Mouse (Mus musculus) hindbrain, embryonic 11.5 days (tissue): Measurements from ENCODE around the gene Vapb. TPM values are rescaled to one million over a fixed set of nuclear protein-coding genes. Genes with fewer than 3 reads are reported as not detected.

Experiments used
- ATAC-seq: fragments of 200-750 bp; cut with Nextera tagmentation; 2 replicates; pipeline ENCODE4 v1.8.0; 2017; ENCODE audit warnings: mild to moderate bottlenecking, moderate TSS enrichment, moderate library complexity; ENCODE audit not compliant: low FRiP score
- DNase-seq: peaks from one replicate; pipeline ENCODE4 v3.0.0-alpha.2; 2015; ENCODE audit warnings: low spot score
- H3K27ac ChIP-seq: fragments of 300-500 bp; sonication (generic); 2 replicates; pipeline ENCODE4 v1.5.1; 2014; ENCODE audit warnings: mild to moderate bottlenecking, low read depth, low read length
- H3K27me3 ChIP-seq: fragments of 300-500 bp; sonication (generic); 2 replicates; pipeline ENCODE4 v1.6.1; 2014; ENCODE audit warnings: mild to moderate bottlenecking, low read length, moderate library complexity, mixed read lengths; ENCODE audit not compliant: control insufficient read depth, insufficient read depth
- H3K36me3 ChIP-seq: fragments of 300-500 bp; sonication (generic); 2 replicates; pipeline ENCODE4 v1.6.1; 2014; ENCODE audit warnings: mild to moderate bottlenecking, low read length, moderate library complexity, mixed read lengths; ENCODE audit not compliant: control insufficient read depth, insufficient read depth
- H3K4me1 ChIP-seq: fragments of 300-500 bp; sonication (generic); replicated peaks from 2 replicates; pipeline ENCODE4 v1.6.1; 2014; ENCODE audit warnings: low read length, mixed read lengths; ENCODE audit not compliant: control insufficient read depth, insufficient read depth
- H3K4me2 ChIP-seq: fragments of 300-500 bp; sonication (generic); replicated peaks from 2 replicates; pipeline ENCODE4 v1.6.1; 2014; ENCODE audit warnings: mild to moderate bottlenecking, low read depth, low read length
- H3K4me3 ChIP-seq: fragments of 300-500 bp; sonication (generic); 2 replicates; pipeline ENCODE4 v1.5.1; 2014; ENCODE audit warnings: low read depth, low read length
- H3K9ac ChIP-seq: fragments of 300-500 bp; sonication (generic); 2 replicates; pipeline ENCODE4 v1.6.1; 2014; ENCODE audit warnings: low read depth, low read length
- H3K9me3 ChIP-seq: fragments of 300-500 bp; sonication (generic); 2 replicates; pipeline ENCODE4 v1.6.1; 2016; ENCODE audit warnings: low read length; ENCODE audit not compliant: control insufficient read depth
- WGBS: fragments of 180-500 bp; shearing (Covaris S2); extraction: QIAGEN DNeasy Blood & Tissue Kit; methylation state at CpG from one replicate; pipeline ENCODE4 v1.1.7; 2014; 5-methylcytosine and 5-hydroxymethylcytosine counted together
- polyA plus RNA-seq: library from polyadenylated mRNA; unstranded; fragments of >200 nt; fragmentation: Nextera tagmentation; extraction: Ambion mirVana; gene quantifications from 2 replicates; pipeline ENCODE4 v1.2.1, GENCODE M21; 2014

Gene Vapb
- polyA plus RNA-seq = 16.1 and 18.1 TPM in 2 replicates

DNA sequence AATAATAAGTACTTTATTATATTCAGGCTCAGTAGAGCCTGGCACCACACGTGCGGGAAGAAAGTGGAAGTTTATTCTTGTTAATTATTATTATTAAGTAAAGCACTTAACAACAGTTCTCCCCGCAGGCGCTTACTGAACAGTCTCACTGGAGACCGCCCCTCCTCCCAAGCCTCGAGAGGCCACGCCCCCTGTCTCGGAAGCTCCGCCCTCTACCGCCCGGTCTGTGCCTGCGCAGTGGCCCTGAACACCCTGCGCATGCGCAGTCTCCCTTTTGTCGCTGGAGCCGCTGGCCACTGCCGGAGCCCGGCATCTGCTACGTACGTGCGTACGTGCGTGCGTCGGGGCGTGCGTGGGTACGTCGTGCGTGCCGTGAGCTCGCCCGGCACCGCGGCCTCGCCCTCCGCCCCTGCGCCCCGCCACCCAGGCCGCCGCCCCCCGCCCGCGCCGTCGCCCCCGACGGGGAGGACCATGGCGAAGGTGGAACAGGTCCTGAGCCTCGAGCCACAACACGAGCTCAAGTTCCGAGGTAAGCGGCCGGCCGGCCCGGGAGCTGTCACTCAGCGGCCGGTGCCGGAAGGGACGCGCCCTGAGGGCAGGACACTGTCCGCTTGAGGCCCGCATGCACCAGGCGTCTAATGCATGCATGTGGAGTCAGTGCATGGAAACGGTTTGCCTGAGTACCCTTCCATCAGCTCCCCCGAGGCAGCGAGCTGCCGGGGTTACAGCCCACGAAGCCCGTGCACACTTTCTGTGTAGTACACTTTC, at the start of gene Vapb:
Gene Vapb, plus strand, starts transcription at position 290 of the 768 bp plus-strand sequence.
- H3K9me3 ChIP-seq = no peaks in the 10 kb centered on the region
- H3K27ac ChIP-seq = 0 out of 2 replicates have a peak within 1 kb of the TSS, but pooled peaks have one; percentile 24
- no peaks in the 10 kb centered on the region for H3K36me3 ChIP-seq
- DNase-seq = peak; percentile 100
- H3K9ac ChIP-seq = peak within 1 kb of the TSS; percentile 77
- H3K4me2 ChIP-seq = peak within 1 kb of the TSS; percentile 74
- ATAC-seq = peak; percentile 97
- peak within 1 kb of the TSS; percentile 82 for H3K4me3 ChIP-seq
- WGBS = 2% methylated on average over 70 of the region's 70 CpGs
- no peaks in the 10 kb centered on the region; the same call in none of the 2 replicates for H3K4me1 ChIP-seq
- H3K27me3 ChIP-seq = no peaks in the 10 kb centered on the region

DNA sequence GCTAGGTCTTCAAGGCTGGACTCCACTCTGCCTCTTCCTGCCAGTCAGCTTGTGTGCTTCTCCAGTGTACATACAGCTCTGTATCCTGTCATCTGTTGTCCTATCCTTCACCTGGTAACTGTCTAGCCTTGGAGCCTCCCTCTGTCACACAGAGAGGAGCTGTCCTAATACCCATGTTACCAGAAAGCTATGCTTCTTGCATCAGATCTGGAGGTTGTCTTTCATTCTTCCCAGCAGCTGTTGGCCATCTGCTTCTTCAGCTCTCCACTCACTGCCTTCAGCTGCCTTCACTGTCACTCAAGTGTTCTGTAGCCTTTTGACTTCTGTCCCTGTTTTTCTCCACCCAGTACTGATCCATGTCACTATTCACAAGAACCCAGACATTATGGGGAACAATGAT, 47.5 kb upstream of the Vapb start:
- ATAC-seq (no peak), DNase-seq (no peak)
- no peak overlapping the region for H3K9ac ChIP-seq
- no peaks in the 10 kb centered on the region for H3K9me3 ChIP-seq
- no peak overlapping the region for H3K4me2 ChIP-seq
- no peaks in the 10 kb centered on the region for H3K4me1 ChIP-seq
- H3K27me3 ChIP-seq = no peaks in the 10 kb centered on the region
- H3K4me3 ChIP-seq = no peak overlapping the region
- H3K27ac ChIP-seq = no peak overlapping the region
- H3K36me3 ChIP-seq = no peaks in the 10 kb centered on the region

DNA sequence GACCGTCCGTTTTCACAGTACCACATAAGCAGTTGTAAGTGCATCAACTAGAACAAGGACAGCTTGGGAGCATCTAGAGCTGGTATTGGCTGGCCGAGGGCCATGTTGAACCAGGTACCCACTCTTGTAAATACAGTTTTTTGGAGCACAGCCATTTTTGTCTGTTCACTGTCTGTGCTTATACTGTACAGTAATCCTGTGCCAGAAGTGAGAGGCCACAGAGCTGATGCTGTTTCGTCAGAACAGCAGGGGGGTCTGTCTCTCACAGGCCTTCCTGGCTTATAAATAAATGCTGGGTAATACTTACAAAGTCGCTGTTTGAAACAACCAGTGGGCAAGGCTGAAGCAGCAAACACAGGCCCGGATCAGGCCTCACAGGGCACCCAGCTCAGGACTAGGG, 45.6 kb upstream of the Vapb start:
- Histone ChIP-seq H3K27ac (no peak overlapping the region), H3K9me3 (no peaks in the 10 kb centered on the region), H3K9ac (no peak overlapping the region), H3K27me3 (no peaks in the 10 kb centered on the region), H3K4me1 (no peaks in the 10 kb centered on the region), H3K4me3 (no peak overlapping the region), H3K36me3 (no peaks in the 10 kb centered on the region; the same call in 1 of the 2 replicates), H3K4me2 (no peak overlapping the region)
- DNase-seq = no peak
- WGBS = 95% methylated on average over 6 of the region's 6 CpGs
- no peak for ATAC-seq

DNA sequence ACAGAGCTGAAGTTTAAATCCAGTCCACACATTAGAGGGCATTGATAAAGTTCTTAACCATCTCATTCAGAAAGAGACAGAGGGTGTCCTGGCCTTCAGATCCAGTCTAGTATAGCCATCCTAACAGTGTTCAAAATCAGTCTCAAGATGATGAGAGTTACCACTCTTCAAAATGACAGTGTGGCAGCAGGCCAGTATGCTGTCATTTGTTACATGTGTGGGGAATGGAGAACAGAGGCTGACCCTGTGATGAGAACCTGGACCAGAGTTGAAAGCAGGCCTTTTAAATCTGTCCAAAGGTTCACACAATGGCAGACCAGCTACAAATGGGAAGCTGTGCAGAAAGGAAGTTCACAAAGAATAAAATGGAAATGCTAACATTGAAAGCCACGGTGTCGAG, 44.6 kb upstream of the Vapb start:
- Histone ChIP-seq H3K4me3 (no peak overlapping the region), H3K27me3 (no peaks in the 10 kb centered on the region), H3K9ac (no peak overlapping the region), H3K4me1 (no peaks in the 10 kb centered on the region), H3K36me3 (no peaks in the 10 kb centered on the region; the same call in 1 of the 2 replicates), H3K9me3 (no peaks in the 10 kb centered on the region), H3K27ac (no peak overlapping the region), H3K4me2 (no peak overlapping the region)
- ATAC-seq = no peak
- 93% methylated on average over 2 of the region's 2 CpGs for WGBS
- no peak for DNase-seq

DNA sequence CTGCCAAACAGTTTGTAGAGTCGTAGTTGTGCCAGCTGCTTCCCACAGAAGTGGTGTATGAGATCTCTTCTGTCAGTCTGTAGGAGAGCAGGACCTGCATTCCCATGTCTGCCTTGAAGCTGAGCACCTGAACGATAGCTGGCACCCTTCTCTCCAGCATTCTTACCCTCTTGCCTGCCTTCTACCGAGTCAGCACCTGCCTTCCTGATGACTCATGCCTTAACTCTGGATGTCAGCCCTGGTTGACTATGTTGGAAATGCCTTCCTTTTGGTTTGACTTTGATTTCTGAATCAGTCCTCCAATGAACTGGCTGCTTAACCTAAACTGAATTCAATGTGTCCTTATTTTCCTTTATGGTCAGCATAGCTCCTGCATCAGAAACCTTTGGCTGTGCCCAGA, 38.5 kb upstream of the Vapb start:
- ATAC-seq (no peak), DNase-seq (no peak)
- no peaks in the 10 kb centered on the region; the same call in none of the 2 replicates for H3K36me3 ChIP-seq
- no peaks in the 10 kb centered on the region for H3K9me3 ChIP-seq
- H3K27ac ChIP-seq = no peak overlapping the region
- no peaks in the 10 kb centered on the region for H3K4me1 ChIP-seq
- WGBS = 88% methylated on average over 3 of the region's 3 CpGs
- no peak overlapping the region for H3K4me3 ChIP-seq
- no peaks in the 10 kb centered on the region for H3K27me3 ChIP-seq
- no peak overlapping the region for H3K4me2 ChIP-seq
- no peak overlapping the region for H3K9ac ChIP-seq

DNA sequence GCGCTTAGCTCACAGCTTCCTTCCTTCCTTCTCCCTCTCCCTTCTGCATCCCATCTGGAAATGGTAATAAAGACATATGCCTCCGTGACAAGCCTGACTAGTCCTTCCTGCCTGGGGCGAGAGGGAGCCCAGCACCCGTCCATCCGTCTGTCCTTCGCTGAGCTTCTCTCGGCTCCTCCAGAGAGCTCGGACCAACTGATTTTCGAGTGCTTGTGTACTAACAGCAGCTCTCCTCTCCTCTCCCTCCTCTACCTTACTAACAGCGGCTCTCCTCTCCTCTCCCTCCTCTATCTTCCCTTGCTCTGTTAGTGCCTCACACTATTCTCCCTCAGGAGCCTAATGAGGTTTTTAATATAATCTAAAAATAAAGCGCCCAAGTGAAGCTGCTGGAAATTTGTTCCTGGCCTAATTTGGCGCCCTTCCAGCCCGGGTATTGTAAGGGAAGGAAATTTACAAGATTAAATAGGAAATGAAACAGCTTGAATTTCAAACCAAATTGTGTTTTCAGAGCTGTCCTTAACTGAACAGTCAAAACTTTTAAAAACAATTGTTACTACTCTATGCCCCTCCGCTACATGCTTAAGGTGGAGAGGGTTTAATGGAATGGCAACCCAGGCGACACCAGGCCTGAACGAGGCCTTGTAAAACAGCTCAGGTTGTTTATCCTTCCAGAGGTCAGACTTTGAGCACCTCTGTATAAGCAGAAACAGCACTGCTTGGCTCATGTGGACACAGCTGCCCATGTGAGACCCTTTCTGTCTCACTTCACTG, 35.0 kb upstream of the Vapb start:
- 80% methylated on average over 16 of the region's 16 CpGs for WGBS
- Histone ChIP-seq H3K4me3 (no peak overlapping the region), H3K9me3 (no peaks in the 10 kb centered on the region), H3K36me3 (no peaks in the 10 kb centered on the region; the same call in 1 of the 2 replicates), H3K27ac (no peak overlapping the region), H3K4me1 (no peaks in the 10 kb centered on the region), H3K9ac (no peak overlapping the region), H3K27me3 (no peaks in the 10 kb centered on the region), H3K4me2 (no peak overlapping the region)
- DNase-seq (no peak), ATAC-seq (no peak)

DNA sequence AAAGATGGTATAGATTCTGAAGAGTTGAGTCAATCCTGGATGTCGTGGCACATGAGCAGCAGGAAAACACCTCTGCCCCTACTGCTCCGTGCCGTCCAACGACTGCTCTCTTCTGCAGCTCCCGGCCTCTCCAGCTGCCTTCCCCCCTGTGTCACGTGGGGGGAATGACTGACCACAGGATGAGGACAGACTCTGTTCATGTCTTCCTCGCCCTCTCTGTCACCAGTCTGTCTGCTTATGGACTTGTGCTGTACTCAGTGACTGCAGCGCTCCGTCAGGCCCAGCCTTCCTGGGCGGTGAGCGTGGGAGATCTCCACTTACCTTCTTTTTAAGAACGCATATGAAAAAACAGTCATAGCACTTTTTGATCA, 34.5 kb upstream of the Vapb start:
- no peaks in the 10 kb centered on the region for H3K9me3 ChIP-seq
- no peak overlapping the region for H3K9ac ChIP-seq
- no peaks in the 10 kb centered on the region; the same call in 1 of the 2 replicates for H3K36me3 ChIP-seq
- no peak overlapping the region for H3K4me3 ChIP-seq
- H3K27ac ChIP-seq = no peak overlapping the region
- no peak for ATAC-seq
- no peak for DNase-seq
- no peak overlapping the region for H3K4me2 ChIP-seq
- H3K4me1 ChIP-seq = no peaks in the 10 kb centered on the region
- H3K27me3 ChIP-seq = no peaks in the 10 kb centered on the region
- 84% methylated on average over 12 of the region's 12 CpGs for WGBS

DNA sequence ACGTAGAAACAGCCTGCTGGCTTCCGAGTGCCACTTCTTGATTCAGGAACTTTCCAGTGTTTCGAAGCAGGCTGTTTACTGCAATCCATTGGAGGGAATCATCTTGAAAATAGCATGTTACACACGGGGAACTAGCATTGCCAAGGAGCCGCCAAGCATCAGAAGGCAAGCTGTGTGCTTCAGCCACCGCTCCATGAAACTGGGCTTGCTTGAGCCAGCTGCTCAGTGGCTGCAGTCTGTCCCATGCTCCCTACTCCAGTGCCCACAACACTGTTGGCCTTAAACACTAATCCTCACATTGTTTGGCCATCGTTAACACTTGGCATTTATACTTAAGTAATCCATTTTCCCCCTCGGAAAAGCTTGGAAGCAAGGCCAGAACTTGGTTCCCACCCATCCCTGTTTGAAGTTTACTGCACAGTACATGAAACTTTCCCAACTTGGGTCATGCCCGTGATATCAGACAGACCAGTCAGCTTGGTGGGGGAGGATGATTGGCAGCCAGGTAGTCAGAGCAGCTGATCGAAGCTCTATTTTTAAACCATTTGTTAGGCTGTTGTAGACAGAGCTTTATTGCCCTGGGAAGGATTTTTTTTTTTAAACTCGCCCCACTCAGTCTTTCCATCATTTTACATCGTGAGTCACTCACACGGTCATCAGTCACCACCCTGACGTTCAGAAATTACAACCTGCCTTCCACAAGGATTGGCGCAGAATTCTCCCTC, 31.3 kb upstream of the Vapb start:
- H3K4me1 ChIP-seq = no peaks in the 10 kb centered on the region
- no peak overlapping the region for H3K9ac ChIP-seq
- no peak for ATAC-seq
- H3K9me3 ChIP-seq = no peaks in the 10 kb centered on the region
- no peak for DNase-seq
- H3K4me2 ChIP-seq = no peak overlapping the region
- WGBS = 91% methylated on average over 15 of the region's 15 CpGs
- no peak overlapping the region for H3K27ac ChIP-seq
- H3K27me3 ChIP-seq = no peaks in the 10 kb centered on the region
- H3K4me3 ChIP-seq = no peak overlapping the region
- 0 out of 2 replicates have a peak, but pooled peaks cover 3% of the 10 kb centered on the region for H3K36me3 ChIP-seq
